Mouse (Mus musculus): Measurements from ENCODE around the gene Synpo2l.
A peak's percentile ranks its signal among the peaks of the same experiment; 100 is the strongest.
"Not testable (repeated sequence)": the region's sequence is repeated elsewhere in the genome, so short reads cannot be mapped to it uniquely, and the experiment has no call there.

Synpo2l gene

GRCm38 (mm10) chr14:20668154-20668810 lies at the start of gene Synpo2l:
Gene Synpo2l, minus strand, starts transcription at chr14:20668354.
- no peak for DNase-seq (ENCODE audit: low read depth, low spot score)

DNA sequence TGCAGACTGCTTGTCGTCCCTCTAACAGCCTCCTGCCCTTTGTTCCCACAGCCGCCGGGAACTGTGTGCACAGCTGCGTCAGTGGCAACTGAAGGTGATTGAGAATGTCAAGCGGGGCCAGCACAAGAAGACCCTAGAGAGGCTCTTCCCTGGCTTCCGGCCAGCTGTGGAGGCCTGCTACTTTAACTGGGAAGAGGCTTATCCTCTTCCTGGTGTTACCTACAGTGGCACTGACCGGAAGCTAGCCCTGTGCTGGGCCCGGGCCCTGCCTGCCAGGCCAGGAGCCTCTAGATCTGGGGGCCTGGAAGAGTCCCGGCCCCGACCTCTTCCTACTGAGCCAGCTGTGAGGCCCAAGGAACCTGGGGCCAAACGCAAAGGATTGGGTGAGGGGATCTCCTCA lies 45.7 kb upstream of the Synpo2l start:
- DNase-seq (ENCODE audit: low read depth, low spot score): no peak

GRCm38 (mm10) chr14:20708239-20708638 lies 40.1 kb upstream of the Synpo2l start:
- DNase-seq (ENCODE audit: low read depth, low spot score): no peak

DNA sequence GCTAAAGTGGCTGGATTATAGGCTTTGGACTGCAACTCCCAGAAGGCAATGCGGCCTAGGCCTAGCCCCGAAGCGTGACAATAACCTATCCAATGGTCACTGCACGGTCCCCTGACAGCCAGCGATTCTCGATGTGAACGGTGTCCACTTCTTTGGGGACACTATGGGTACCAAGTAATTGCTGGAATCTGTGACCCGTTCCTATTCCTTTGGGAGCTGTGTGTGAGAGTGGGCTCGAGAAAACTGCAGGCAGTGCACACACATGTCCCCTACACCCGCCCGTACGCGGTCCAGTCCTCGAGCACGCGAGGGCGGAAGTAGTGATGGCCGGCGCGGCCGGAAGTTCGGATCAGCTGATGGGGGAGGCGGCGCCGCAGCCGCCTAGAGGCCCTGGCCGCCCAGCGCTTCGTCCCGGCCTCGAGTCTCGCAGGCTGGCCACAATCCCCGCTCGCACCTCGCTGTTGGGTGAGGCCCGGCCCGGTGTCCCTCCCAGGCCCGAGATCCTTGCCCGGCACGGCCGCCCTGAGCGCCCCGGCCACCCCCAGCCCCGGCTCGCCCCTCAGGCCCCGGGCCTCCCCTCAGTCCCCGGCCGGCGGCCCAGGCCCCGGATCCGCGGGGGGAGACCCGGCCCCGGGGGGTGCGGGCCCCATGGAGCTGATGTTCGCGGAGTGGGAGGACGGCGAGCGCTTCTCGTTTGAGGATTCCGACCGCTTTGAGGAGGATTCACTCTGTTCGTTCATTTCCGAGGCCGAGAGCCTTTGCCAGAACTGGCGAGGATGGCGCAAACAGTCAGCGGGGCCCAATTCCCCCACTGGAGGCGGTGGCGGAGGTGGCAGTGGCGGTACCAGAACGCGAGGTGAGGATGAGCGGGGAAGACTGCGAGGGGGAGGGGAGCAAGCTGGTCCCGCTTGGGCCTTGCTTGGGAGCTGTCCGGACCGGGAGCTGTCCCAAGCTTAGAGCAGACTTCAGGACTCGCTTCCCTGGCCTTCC lies 39.3 kb upstream of the Synpo2l start, which contains the start of gene Zswim8:
TSS of gene Zswim8 (plus strand) at position 352 of the 990 bp plus-strand sequence.
- DNase-seq (ENCODE audit: low read depth, low spot score): no peak

DNA sequence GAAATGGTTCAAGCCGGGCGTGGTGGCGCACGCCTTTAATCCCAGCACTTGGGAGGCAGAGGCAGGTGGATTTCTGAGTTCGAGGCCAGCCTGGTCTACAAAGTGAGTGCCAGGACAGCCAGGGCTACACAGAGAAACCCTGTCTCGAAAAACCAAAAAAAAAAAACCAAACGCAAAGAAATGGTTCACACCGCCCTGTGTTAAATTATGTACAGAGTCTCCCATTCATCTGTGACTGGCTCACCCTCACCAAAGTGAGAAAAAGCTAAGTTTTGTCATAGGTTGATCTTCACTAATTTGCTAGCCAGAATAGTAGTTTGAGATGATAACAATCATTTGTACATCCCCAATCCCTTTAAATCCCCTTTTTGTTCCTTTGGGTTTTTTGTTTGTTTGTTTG lies 35.3 kb upstream of the Synpo2l start:
- DNase-seq (ENCODE audit: low read depth, low spot score): not testable (repeated sequence)

- peak; percentile 73 for DNase-seq (ENCODE audit: low read depth, low spot score)
These were observed 34.7 kb upstream of the Synpo2l start, which contains the start of gene Chchd1 for GRCm38 (mm10) chr14:20702741-20703381. Gene Chchd1, plus strand, starts transcription at chr14:20703006.

DNA sequence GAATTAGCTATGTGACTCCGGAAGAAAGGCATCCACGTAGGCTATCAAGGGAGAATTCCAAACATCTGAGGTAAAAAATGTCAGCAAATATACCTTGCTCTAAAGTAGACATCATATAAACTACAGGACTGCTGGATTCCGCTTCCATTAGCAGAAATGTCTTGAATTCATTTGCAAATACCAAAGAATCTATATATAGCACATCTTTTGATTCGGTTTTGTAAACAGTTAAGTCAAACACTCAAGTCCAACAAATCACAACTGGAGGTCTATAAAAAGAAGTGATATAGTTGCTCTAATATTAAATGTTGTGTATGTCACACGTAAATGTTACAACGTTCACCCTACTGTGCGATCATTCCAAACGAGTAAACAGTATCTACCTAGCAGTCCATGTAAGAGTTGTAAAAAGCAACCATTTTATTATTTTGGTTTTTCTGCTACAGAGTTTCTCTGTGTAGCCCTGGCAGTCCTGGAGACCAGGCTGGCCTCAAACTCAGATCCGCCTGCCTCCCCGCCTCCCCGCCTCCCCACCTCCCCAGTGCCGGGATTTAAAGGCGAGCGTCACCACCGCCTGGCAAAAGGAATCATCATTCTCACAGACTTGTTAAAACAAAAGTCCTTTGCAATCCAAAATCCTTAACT lies 34.1 kb upstream of the Synpo2l start:
- DNase-seq (ENCODE audit: low read depth, low spot score): no peak

DNA sequence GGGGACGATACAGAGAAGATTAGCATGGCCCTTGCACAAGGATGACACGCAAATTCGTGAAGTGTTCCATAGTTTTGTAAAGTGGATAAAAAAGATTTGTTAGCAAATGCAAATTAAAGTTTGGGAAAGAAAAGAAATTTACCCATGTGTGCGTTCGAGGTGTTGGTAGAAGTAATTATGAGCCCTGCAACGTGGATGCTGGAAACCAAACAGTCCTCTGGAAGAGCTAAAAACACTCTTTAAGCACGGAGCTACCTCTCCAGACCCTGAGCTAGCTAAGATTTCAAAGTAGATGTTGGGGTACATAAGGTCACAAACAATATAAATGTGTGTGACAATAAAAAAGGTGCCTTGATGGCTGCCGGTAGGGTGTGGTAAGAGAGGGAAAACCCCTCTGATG lies 33.4 kb upstream of the Synpo2l start:
- no peak for DNase-seq (ENCODE audit: low read depth, low spot score)

DNA sequence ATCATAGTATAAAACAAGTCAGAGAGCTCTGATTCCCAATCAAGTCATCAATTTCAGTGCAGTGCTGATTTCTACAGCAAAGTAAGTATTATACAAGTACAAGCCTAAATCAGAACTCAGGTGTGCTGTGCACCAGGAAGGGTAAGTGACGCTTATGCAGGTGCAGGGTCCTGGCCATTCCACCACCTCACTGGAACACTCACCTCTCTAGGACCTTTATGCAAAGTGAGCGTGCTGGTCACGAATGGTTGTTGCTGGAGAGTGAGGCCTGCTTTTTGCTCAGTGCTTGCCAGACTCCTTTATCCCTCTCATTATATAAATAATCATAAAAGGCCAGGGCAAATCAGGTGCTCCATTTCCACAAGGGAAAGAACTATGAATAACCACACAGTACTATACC lies 32.2 kb upstream of the Synpo2l start:
- DNase-seq (ENCODE audit: low read depth, low spot score): no peak

GRCm38 (mm10) chr14:20698515-20698914 lies 30.4 kb upstream of the Synpo2l start:
- DNase-seq (ENCODE audit: low read depth, low spot score): no peak

- DNase-seq (ENCODE audit: low read depth, low spot score): no peak
These were observed 28.8 kb upstream of the Synpo2l start for GRCm38 (mm10) chr14:20696986-20697385.

DNA sequence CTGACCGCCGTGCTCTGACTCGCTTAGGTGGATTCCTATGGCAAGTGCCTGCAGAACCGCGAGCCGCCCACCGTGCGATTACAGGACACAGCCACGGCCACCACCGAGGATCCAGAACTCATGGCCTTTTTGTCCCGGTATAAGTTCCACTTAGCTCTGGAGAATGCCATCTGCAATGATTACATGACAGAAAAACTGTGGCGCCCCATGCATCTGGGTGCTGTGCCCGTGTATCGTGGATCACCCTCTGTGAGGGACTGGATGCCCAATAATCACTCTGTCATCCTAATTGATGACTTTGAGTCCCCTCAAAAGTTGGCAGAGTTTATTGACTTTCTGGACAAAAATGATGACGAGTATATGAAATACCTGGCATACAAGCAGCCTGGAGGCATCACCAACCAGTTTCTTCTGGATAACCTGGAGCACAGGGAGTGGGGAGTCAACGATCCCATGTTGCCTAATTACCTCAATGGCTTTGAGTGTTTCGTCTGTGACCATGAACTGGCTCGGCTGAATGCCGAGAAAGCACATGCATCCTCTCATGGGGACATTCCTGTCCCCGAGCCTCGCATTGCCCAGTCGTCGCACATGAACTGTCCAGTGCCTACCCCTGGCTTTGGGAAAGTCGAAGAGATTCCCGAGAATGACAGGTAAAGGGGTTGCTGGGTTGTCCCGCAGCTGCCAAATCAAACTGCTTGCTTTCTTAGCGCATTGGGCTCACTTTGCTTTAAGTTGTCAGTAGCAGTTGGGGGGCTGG lies 27.8 kb upstream of the Synpo2l start:
- no peak for DNase-seq (ENCODE audit: low read depth, low spot score)

DNA sequence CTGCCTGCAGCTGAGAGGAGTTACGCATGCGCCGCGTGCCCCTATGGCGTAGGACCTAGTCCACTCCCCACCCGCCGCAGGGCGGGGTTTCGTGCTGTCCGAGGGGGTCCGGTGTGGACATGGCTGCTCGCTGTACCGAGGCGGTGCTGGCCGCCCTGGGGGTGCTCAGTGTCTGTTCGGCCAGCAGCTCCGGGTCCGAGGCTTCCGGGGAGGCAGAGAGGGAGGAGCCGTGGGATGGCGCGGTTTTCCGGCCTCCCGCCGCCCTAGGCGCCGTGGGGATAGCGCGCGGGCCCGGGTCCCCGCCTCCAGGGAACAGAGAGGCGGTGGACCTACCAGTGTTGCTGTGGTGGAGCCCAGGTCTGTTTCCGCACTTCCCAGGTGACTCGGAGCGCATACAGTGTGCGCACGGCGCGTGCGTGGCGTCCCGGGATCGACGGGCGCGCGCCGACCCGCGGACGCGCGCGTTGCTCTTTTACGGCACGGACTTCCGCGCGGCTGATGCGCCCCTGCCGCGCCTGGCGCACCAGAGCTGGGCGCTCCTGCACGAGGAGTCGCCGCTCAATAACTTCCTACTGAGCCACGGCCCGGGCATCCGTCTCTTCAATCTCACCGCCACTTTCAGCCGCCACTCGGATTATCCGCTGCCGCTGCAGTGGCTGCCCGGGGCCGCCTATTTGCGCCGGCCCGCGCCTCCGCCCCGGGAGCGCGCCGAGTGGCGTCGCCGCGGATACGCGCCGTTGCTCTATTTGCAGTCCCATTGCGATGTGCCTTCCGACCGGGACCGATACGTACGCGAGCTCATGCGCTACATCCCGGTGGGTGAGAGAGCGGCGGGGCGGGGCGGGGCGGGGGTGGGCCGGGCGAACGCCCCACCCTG lies 27.0 kb upstream of the Synpo2l start, which contains the start of gene Fut11:
TSS of gene Fut11 (plus strand) at position 85 of the 877 bp plus-strand sequence.
- peak; percentile 68 for DNase-seq (ENCODE audit: low read depth, low spot score)

GRCm38 (mm10) chr14:20694185-20694883 lies 26.2 kb upstream of the Synpo2l start:
- no peak for DNase-seq (ENCODE audit: low read depth, low spot score)

DNA sequence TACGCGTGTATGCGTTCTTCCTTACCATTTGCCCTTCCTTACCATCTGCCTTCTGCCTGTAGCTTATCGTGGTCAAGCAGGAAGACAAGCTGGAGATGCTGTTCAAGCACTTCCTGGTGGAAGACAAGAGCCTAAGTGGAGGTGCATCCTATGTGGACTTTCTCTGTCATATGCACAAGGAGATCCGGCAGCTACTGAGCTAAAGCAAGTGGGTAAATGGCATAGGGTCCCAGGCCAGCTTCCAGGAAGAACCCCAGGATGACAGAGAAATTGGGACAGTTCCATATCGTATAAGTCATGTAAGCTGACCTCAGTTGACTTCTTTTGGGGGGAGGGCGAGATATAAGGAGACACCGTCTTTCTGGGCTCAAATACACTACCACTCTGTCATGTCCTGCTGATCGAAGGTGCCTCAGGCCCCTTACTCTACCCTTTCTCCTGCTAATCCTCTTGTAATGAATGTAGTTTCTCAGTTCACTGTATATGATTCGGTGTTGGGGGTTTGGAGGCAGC lies 25.5 kb upstream of the Synpo2l start:
- DNase-seq (ENCODE audit: low read depth, low spot score): no peak

GRCm38 (mm10) chr14:20691772-20692171 lies 23.6 kb upstream of the Synpo2l start:
- no peak for DNase-seq (ENCODE audit: low read depth, low spot score)

- no peak for DNase-seq (ENCODE audit: low read depth, low spot score)
These were observed 20.9 kb upstream of the Synpo2l start for GRCm38 (mm10) chr14:20689009-20689408.

- no peak for DNase-seq (ENCODE audit: low read depth, low spot score)
These were observed 18.4 kb upstream of the Synpo2l start for GRCm38 (mm10) chr14:20686576-20686975.

DNA sequence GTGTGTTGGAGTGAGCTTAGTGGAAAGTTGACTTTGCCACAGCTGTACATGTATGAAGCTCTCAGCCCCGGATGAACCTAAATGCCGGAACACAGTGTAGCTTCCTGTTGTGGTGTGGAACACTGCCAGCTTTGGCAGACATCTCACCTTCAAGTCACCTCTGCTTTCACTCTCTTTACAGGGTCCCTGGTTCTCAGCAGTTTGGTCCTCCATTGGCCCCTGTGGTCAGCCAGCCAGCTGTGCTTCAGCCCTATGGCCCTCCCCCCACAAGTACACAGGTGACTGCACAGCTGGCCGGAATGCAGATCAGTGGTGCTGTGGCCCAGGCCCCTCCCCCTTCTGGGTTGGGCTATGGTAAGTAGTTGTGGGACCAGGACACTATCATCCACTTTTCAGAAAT lies 14.3 kb upstream of the Synpo2l start:
- no peak for DNase-seq (ENCODE audit: low read depth, low spot score)
